Mouse (Mus musculus) midbrain, embryonic 10.5 days (tissue): ENCODE data around the gene Trpv4. TPM values are rescaled to one million over a fixed set of nuclear protein-coding genes. Genes with fewer than 3 reads are reported as not detected.
A peak's percentile ranks its signal among the peaks of the same experiment; 100 is the strongest.

Experiments
- DNase-seq: peaks from one replicate; pipeline ENCODE4 v3.0.0-alpha.2; 2017; ENCODE audit warnings: low spot score
- H3K27ac ChIP-seq: fragments of 300-500 bp; sonication (generic); replicated peaks from 2 replicates; pipeline ENCODE4 v1.5.1; 2016; ENCODE audit warnings: mild to moderate bottlenecking
- H3K27me3 ChIP-seq: fragments of 300-500 bp; sonication (generic); 2 replicates; pipeline ENCODE4 v1.6.1; 2016; ENCODE audit warnings: low read depth, mild to moderate bottlenecking; ENCODE audit not compliant: poor library complexity, severe bottlenecking
- H3K36me3 ChIP-seq: fragments of 300-500 bp; sonication (generic); 2 replicates; pipeline ENCODE4 v1.6.1; 2016; ENCODE audit warnings: mild to moderate bottlenecking, moderate library complexity
- H3K4me1 ChIP-seq: fragments of 300-500 bp; sonication (generic); 2 replicates; pipeline ENCODE4 v1.6.1; 2016
- H3K4me3 ChIP-seq: fragments of 300-500 bp; sonication (generic); 2 replicates; pipeline ENCODE4 v1.5.1; 2016; ENCODE audit warnings: mild to moderate bottlenecking, moderate library complexity
- H3K9me3 ChIP-seq: fragments of 300-500 bp; sonication (generic); replicated peaks from 2 replicates; pipeline ENCODE4 v1.6.1; 2016; ENCODE audit warnings: mild to moderate bottlenecking
- WGBS: fragments of 180-500 bp; shearing (Covaris S2); methylation state at CpG from one replicate; pipeline ENCODE4 v1.1.7; 2016; 5-methylcytosine and 5-hydroxymethylcytosine counted together
- polyA plus RNA-seq: library from polyadenylated mRNA; unstranded; fragments of >200 nt; fragmentation: Nextera tagmentation; extraction: Ambion mirVana; gene quantifications from 2 replicates; pipeline ENCODE4 v1.2.1, GENCODE M21; 2016

Gene Trpv4
- polyA plus RNA-seq, 1 experiment from 2014 or later = 0.12 TPM

DNA sequence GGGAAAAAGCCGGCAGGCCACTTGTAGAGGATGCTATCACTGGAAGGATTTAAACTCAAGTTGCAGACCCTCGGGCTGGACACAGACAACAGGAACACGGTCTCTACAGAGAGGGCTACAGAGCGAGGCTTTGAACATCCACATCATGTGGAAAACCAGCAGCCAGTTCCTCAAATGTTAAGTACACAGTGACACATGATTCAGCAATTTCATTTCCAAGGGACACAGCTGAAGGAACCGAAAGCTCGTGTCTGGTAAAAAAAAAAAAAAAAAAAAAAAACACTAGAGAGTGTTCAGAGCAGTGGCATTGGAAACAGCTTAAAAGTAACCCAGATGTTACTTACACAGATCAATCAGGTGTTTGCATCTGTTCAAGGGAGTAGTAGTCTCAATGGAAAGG lies 2.8 kb upstream of the Trpv4 start:
- H3K36me3 ChIP-seq = no peaks in the 10 kb centered on the region
- H3K27me3 ChIP-seq = peaks cover 47% of the 10 kb centered on the region
- WGBS = 77% methylated on average over 6 of the region's 6 CpGs
- H3K9me3 ChIP-seq = no peaks in the 10 kb centered on the region
- DNase-seq = no peak
- no peak overlapping the region for H3K4me3 ChIP-seq
- H3K27ac ChIP-seq = no peak overlapping the region
- peaks cover 13% of the 10 kb centered on the region for H3K4me1 ChIP-seq

DNA sequence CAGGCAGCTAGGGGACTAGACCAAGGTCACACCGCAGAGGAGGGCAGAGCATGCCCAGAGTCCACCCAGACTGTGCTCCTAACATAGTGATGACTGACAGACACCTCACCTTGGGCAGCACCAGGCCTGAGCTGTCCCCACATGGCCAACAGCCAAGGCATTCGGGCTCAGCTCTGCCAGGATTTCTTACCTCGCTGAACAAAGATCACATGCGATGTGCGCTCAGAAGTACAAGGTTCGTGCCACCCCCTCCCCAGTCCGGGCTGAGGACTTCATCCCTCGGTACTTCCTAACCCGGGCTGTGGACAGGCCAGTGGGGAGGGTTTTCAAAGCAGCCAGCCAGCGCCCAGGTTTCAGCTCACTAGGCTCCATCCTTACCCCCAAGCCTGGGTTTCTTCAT lies 795 bp downstream of the Trpv4 start:
- no peaks in the 10 kb centered on the region for H3K36me3 ChIP-seq
- no peak overlapping the region for H3K27ac ChIP-seq
- H3K9me3 ChIP-seq = no peaks in the 10 kb centered on the region
- H3K4me3 ChIP-seq = peak overlapping the region; percentile 57
- H3K27me3 ChIP-seq = peaks cover 78% of the 10 kb centered on the region
- 34% methylated on average over 10 of the region's 10 CpGs for WGBS
- no peak for DNase-seq
- peaks cover 13% of the 10 kb centered on the region for H3K4me1 ChIP-seq

DNA sequence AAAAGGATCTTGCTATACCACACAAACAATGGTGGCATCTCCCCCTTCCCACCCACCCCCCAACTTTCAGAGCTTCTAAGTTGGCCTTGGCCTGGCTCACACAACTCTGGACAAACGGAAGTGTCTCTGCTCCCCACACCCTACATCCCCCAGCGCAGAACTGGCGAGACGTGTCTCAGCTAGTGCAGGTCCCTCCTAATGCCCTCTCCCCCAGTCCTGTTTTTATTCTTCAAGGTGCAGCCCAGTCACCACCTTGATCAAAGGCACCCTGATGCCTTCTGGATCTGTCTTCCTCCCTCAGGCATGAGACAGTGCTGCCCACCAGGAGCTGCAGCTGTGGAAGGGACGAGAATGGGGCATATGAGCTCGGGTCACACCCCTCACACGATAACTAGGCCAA lies 1.9 kb downstream of the Trpv4 start:
- Histone ChIP-seq H3K4me3 (no peak overlapping the region), H3K27ac (no peak overlapping the region), H3K4me1 (peaks cover 22% of the 10 kb centered on the region), H3K36me3 (no peaks in the 10 kb centered on the region), H3K9me3 (no peaks in the 10 kb centered on the region), H3K27me3 (peaks cover 87% of the 10 kb centered on the region)
- DNase-seq = no peak
- 84% methylated on average over 7 of the region's 7 CpGs for WGBS

- no peak overlapping the region for H3K27ac ChIP-seq
- no peak overlapping the region for H3K4me3 ChIP-seq
- WGBS = 90% methylated on average over 5 of the region's 5 CpGs
- peaks cover 92% of the 10 kb centered on the region for H3K27me3 ChIP-seq
- DNase-seq = no peak
- peaks cover 28% of the 10 kb centered on the region for H3K4me1 ChIP-seq
- no peaks in the 10 kb centered on the region for H3K9me3 ChIP-seq
- no peaks in the 10 kb centered on the region for H3K36me3 ChIP-seq
These were observed 2.5 kb downstream of the Trpv4 start for GRCm38 (mm10) chr5:114655721-114656120.

DNA sequence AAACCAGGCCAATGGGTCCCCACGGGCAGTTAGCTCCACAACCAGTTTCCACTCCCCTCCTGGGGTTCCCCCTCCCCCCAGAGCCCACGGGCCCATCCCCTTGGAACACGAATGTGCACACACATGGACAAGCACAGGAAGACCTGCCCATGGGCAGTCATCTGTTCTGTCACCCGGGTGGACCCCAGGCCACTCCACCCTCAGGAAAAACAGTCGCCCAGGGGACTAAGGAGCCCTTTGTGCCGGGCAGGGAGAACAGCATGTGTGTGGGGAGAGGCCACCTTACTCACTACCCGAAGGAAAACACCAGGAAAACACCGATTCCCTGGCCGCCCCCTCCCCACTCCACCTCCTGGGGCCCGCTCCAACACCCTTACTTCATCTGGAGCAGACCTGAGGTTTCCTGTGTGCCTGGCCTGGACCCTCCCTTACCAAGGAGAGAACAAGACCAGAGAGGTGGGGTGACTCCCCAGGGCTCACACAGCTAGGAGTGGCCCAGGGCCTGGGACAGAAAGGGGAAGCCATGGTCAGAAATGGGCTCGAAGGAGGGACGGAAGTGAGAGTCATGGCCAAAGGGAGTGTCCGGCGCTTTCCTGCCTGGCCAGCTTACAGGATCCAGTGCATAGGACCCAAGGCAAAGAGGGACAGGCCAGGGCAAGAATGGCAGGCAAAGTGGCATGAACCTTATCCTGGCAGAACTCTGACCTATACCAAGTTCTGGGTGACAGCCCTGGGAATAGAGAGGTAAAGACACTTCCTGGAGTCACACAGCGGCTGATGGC lies 4.4 kb downstream of the Trpv4 start:
- 80% methylated on average over 15 of the region's 15 CpGs for WGBS
- no peak overlapping the region for H3K27ac ChIP-seq
- no peaks in the 10 kb centered on the region for H3K9me3 ChIP-seq
- no peak overlapping the region for H3K4me3 ChIP-seq
- peaks cover 41% of the 10 kb centered on the region for H3K4me1 ChIP-seq
- no peak for DNase-seq
- H3K27me3 ChIP-seq = peaks cover 92% of the 10 kb centered on the region
- H3K36me3 ChIP-seq = no peaks in the 10 kb centered on the region

DNA sequence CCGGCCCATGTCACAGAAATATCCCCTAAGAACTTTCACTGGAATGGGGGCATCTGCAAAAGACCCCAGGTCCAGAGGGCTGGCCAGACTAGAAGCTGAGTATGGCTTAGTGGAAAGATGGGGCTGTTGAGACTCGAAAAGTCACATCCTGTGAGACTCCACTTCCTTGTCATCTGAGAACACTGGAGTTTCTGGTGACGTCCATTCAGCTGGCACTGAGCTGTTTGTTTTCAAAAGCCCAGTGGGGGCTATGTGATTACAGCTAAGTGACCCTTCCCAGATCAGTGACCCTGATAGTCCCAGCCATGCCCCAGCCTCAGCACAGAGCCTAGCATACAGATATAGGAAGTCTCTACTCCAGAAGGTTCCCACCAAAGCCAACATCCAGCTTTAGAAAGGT lies 6.8 kb downstream of the Trpv4 start:
- Histone ChIP-seq H3K27ac (peak overlapping the region; percentile 46; the same call in 1 of the 2 replicates), H3K36me3 (no peaks in the 10 kb centered on the region), H3K27me3 (peaks cover 89% of the 10 kb centered on the region), H3K4me3 (no peak overlapping the region), H3K4me1 (peaks cover 49% of the 10 kb centered on the region), H3K9me3 (no peaks in the 10 kb centered on the region)
- DNase-seq = no peak
- 21% methylated on average over 3 of the region's 3 CpGs for WGBS

- 36% methylated on average over 14 of the region's 14 CpGs for WGBS
- H3K27ac ChIP-seq = peak overlapping the region; percentile 46; the same call in 1 of the 2 replicates
- H3K9me3 ChIP-seq = no peaks in the 10 kb centered on the region
- H3K4me1 ChIP-seq = peaks cover 50% of the 10 kb centered on the region
- H3K36me3 ChIP-seq = no peaks in the 10 kb centered on the region
- DNase-seq = no peak
- peaks cover 88% of the 10 kb centered on the region for H3K27me3 ChIP-seq
- no peak overlapping the region for H3K4me3 ChIP-seq
These were observed 7.2 kb downstream of the Trpv4 start for GRCm38 (mm10) chr5:114651002-114651401.

GRCm38 (mm10) chr5:114648728-114649311 lies 9.4 kb downstream of the Trpv4 start:
- H3K36me3 ChIP-seq = no peaks in the 10 kb centered on the region
- peaks cover 80% of the 10 kb centered on the region for H3K27me3 ChIP-seq
- 0 out of 2 replicates have a peak overlapping the region, but pooled peaks have one; percentile 1 for H3K27ac ChIP-seq
- no peak overlapping the region for H3K4me3 ChIP-seq
- peaks cover 58% of the 10 kb centered on the region for H3K4me1 ChIP-seq
- 71% methylated on average over 11 of the region's 11 CpGs for WGBS
- no peaks in the 10 kb centered on the region for H3K9me3 ChIP-seq
- DNase-seq = no peak

- Histone ChIP-seq H3K27me3 (peaks cover 75% of the 10 kb centered on the region), H3K27ac (peak overlapping the region; percentile 71), H3K4me1 (peaks cover 58% of the 10 kb centered on the region), H3K4me3 (peak overlapping the region; percentile 46), H3K36me3 (no peaks in the 10 kb centered on the region), H3K9me3 (no peaks in the 10 kb centered on the region)
- WGBS = 7% methylated on average over 27 of the region's 27 CpGs
- peak; percentile 56 for DNase-seq
These were observed 10.8 kb downstream of the Trpv4 start for GRCm38 (mm10) chr5:114647211-114647974.

DNA sequence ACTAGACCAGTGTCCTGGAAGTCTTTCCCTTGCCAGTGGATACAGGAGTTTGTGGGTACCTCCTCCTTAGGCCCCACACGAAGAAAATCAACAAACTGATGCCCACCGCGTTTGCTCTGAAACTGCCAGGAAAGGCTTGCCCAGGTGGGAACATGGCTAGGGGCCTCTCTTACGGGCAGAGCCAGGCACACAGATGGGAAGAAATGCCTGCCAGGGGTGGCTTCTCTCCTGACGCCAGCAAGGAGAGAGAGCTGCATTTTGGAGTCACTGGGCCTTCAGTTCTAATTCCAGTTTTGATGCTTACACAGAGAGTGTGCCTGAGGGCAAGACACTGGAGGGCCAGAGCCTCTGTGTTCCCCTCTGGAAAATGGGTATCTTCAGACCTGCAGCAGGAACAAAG lies 12.3 kb downstream of the Trpv4 start:
- Histone ChIP-seq H3K27ac (no peak overlapping the region; the same call in 1 of the 2 replicates), H3K9me3 (no peaks in the 10 kb centered on the region), H3K27me3 (peaks cover 75% of the 10 kb centered on the region), H3K36me3 (no peaks in the 10 kb centered on the region), H3K4me3 (no peak overlapping the region), H3K4me1 (peaks cover 46% of the 10 kb centered on the region)
- WGBS = 90% methylated on average over 5 of the region's 5 CpGs
- DNase-seq = no peak

- WGBS = 64% methylated on average over 6 of the region's 6 CpGs
These were observed 13.3 kb downstream of the Trpv4 start for GRCm38 (mm10) chr5:114644918-114645317.

DNA sequence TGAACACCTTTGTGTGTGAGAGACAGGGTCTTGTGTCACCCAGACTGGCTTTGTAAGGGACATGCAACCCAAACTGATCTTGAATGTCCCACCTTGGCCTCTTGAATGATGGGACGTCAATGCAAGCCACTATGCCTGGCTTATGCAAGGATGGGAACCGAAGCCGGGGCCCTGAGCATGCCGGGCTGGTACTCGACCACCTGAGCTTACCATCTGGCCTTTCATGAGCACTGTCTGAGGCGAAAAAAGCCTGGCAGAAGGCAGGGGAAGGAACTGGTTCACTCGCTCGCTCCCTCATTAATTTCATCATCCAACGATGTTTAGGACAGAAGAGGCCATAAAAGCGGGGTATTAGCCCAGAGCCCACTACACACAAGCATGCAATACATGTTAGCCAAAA lies 17.4 kb downstream of the Trpv4 start:
- Histone ChIP-seq H3K4me3 (no peak overlapping the region), H3K27me3 (peaks cover 62% of the 10 kb centered on the region), H3K36me3 (no peaks in the 10 kb centered on the region), H3K4me1 (peaks cover 25% of the 10 kb centered on the region), H3K27ac (no peak overlapping the region), H3K9me3 (no peaks in the 10 kb centered on the region)
- 84% methylated on average over 10 of the region's 10 CpGs for WGBS
- DNase-seq = no peak

More at GRCm38 (mm10) chr5:114644918-114645317, 13.3 kb downstream of the Trpv4 start:
- H3K27me3 ChIP-seq = peaks cover 74% of the 10 kb centered on the region
- DNase-seq = no peak
- H3K9me3 ChIP-seq = no peaks in the 10 kb centered on the region
- H3K4me1 ChIP-seq = peaks cover 39% of the 10 kb centered on the region
- no peaks in the 10 kb centered on the region for H3K36me3 ChIP-seq
- no peak overlapping the region for H3K4me3 ChIP-seq
- no peak overlapping the region; the same call in 1 of the 2 replicates for H3K27ac ChIP-seq

DNA sequence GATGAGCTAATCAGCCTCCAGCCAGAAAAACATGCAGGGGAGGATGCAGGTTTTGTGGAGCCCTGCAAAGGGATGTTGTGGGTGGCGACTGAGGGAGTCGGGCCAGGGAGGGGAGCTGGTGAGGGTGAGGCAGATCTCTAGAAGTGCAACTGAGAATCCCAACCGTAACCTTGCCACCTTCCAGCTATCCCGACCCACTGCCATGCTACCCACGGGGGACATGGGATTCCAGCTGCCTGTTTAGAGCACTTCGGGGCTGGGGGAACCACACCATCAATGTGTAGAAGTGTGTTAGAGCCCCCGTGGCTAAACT lies 18.6 kb downstream of the Trpv4 start:
- Histone ChIP-seq H3K27ac (no peak overlapping the region), H3K4me3 (peak overlapping the region; percentile 25; the same call in 1 of the 2 replicates), H3K36me3 (no peaks in the 10 kb centered on the region), H3K27me3 (peaks cover 56% of the 10 kb centered on the region), H3K4me1 (peaks cover 19% of the 10 kb centered on the region), H3K9me3 (no peaks in the 10 kb centered on the region)
- DNase-seq = no peak
- 31% methylated on average over 7 of the region's 7 CpGs for WGBS
